Mouse (Mus musculus): ENCODE results near the gene Ncf4. TPM values are rescaled to one million over a fixed set of nuclear protein-coding genes. Genes with fewer than 3 reads are reported as not detected.
A peak's percentile ranks its signal among the peaks of the same experiment; 100 is the strongest.

The Ncf4 gene
- polyA plus RNA-seq, 1 experiment from 2014 or later: 6.0 TPM

DNA sequence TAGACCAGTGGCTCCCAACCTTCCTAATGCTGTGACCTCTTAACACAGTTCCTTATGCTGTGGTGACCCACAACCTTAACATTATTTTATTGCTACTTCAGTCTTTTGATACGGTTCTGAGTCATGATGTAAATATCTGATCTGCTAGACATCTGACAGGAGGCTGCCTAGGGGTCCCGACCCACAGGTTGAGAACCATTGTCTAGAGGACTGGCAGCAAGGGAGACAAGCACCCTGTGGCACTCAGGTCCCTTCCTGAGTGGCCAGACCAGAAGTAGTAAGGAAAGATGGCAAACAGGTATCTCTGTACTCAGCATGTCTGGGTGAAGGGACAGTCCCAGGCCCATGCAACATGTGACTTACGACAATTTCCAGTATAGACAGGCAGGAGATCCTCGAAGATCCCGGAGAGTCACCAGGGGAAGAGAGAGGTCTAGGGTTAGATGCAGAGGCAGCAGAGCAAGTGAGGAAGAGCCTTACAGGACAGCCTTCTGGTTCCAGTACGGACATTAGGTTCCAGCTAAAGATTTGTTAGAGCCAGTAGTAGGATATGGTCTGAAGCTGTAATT lies 59.1 kb downstream of the Ncf4 start:
- DNase-seq (ENCODE audit: extremely low spot score, low spot score): no peak
- WGBS: 89% methylated on average over 6 of the region's 6 CpGs

DNA sequence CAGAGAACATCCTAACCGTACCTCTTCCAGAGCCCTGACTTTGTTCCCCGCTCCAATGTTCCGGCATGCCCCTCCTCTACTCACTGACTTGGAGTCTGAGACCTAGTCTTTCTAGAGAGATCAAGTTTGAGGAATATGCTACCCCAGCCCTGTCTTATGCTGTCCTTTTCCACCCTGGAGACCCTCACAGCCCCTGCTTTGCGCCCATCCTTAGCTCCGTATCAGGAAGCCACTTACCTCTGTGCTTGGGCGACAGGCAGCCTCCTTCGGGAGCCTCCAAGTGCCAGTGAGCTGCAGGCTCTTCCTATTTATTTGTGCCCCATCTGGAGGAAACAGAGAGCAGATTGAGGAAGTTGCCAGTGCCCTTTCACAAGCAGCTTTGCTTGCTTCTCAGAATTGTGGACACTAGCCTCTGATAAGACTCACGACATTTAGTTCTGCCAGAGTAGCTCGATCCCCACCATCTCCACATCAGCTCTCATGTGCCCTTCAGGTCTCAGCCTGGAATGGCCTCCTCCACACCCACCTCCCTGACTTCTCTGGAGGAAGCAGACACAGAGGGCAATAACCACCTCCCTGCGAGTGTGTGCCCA lies 60.8 kb downstream of the Ncf4 start, which contains the start of gene Csf2rb2:
Gene Csf2rb2, minus strand, starts transcription at position 381 of the 593 bp plus-strand sequence.
- Histone ChIP-seq H3K4me1 (0 out of 2 replicates have a peak, but pooled peaks cover 3% of the 10 kb centered on the region), H3K9me3 (no peaks in the 10 kb centered on the region), H3K27ac (no peak within 1 kb of the TSS), H3K27me3 (ENCODE audit: poor library complexity, severe bottlenecking) (no peaks in the 10 kb centered on the region), H3K4me3 (no peak within 1 kb of the TSS), H3K36me3 (replicated peaks) (no peaks in the 10 kb centered on the region)
- no peak for DNase-seq (ENCODE audit: extremely low spot score, low spot score)
- 88% methylated on average over 10 of the region's 10 CpGs for WGBS

More for the DNA sequence above, 59.1 kb downstream of the Ncf4 start:
- Histone ChIP-seq H3K36me3 (replicated peaks) (no peaks in the 10 kb centered on the region), H3K27me3 (ENCODE audit: poor library complexity, severe bottlenecking) (no peaks in the 10 kb centered on the region), H3K4me1 (no peaks in the 10 kb centered on the region), H3K27ac (no peak overlapping the region), H3K9me3 (no peaks in the 10 kb centered on the region), H3K4me3 (no peak overlapping the region)

DNA sequence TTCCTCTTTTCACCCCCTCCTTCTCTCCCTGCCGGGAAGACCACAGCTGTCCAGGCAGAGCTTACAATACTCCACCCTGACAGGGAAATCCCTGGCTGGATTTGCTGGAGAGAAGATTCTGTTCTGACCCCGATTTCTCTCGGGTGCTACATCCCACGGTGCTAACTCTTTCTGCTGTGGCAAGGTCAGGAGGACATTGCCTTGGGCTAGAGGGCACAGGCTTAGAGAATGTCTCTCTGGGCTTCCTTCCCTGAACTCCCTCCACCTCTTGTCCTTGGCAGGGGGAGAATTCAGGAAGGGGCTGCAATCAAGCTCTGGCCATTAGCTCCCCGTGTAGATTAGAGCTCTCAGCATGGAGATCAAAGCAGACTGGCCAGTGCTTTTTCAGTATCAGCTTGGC lies 65.3 kb downstream of the Ncf4 start:
- H3K36me3 ChIP-seq (replicated peaks): no peaks in the 10 kb centered on the region
- peak overlapping the region; percentile 40; the same call in 1 of the 2 replicates for H3K27ac ChIP-seq
- WGBS: 40% methylated on average over 5 of the region's 5 CpGs
- H3K4me3 ChIP-seq: no peak overlapping the region
- no peak for DNase-seq (ENCODE audit: extremely low spot score, low spot score)
- no peaks in the 10 kb centered on the region for H3K9me3 ChIP-seq
- H3K27me3 ChIP-seq (ENCODE audit: poor library complexity, severe bottlenecking): no peaks in the 10 kb centered on the region
- H3K4me1 ChIP-seq: 0 out of 2 replicates have a peak, but pooled peaks cover 3% of the 10 kb centered on the region

DNA sequence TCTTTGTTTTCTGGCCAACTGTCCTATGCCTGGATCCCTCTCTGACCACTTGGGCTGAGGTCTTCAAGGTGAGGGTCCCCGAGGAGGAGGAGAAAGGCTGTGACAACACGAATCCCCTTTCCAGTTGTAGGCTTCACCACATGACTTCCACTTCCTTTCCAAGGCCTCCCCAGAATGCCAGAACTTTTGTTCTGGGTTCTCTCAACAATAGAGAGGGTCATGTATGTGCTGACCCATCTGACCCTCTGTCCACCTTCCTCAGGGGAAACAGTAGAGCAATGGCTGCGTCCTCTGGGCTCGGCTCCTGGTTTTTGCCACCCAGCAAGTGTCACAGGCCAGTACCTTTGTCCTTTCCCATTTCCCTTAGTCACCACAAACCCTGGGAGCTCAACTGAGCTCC lies 66.4 kb downstream of the Ncf4 start:
- WGBS: 85% methylated on average over 4 of the region's 4 CpGs
- no peaks in the 10 kb centered on the region for H3K27me3 ChIP-seq (ENCODE audit: poor library complexity, severe bottlenecking)
- H3K9me3 ChIP-seq: no peaks in the 10 kb centered on the region
- no peak overlapping the region for H3K27ac ChIP-seq
- 0 out of 2 replicates have a peak, but pooled peaks cover 3% of the 10 kb centered on the region for H3K4me1 ChIP-seq
- no peak for DNase-seq (ENCODE audit: extremely low spot score, low spot score)
- H3K4me3 ChIP-seq: no peak overlapping the region
- H3K36me3 ChIP-seq (replicated peaks): no peaks in the 10 kb centered on the region

Small RNA genes lying within 50 kb of the gene (microRNA-seq; reads per million reads assigned to microRNA genes)
- not detected for gene Mir7676-1

Other genes starting within 250 kb of the Ncf4 start
- 0.05 and 0.20 TPM in 2 replicates for gene Cacng2, start 124.8 kb upstream of the Ncf4 start, polyA plus RNA-seq (2016; fragmentation: Nextera tagmentation; extraction: Ambion mirVana)
- 158 and 162 TPM in 2 replicates for gene Ift27, start 70.7 kb upstream of the Ncf4 start, polyA plus RNA-seq (2016; fragmentation: Nextera tagmentation; extraction: Ambion mirVana)
- gene Pvalb, start 38.4 kb upstream of the Ncf4 start, polyA plus RNA-seq (2016; fragmentation: Nextera tagmentation; extraction: Ambion mirVana): not detected in 2 replicates
- 0.42 and 0.43 TPM in 2 replicates for gene Csf2rb2, start 60.9 kb downstream of the Ncf4 start, polyA plus RNA-seq (2016; fragmentation: Nextera tagmentation; extraction: Ambion mirVana)
- 3.3 and 3.9 TPM in 2 replicates for gene Csf2rb, start 81.0 kb downstream of the Ncf4 start, polyA plus RNA-seq (2016; fragmentation: Nextera tagmentation; extraction: Ambion mirVana)
- not detected in 2 replicates for gene Tex33, start 151.1 kb downstream of the Ncf4 start, polyA plus RNA-seq (2016; fragmentation: Nextera tagmentation; extraction: Ambion mirVana)
- gene Tst, start 161.1 kb downstream of the Ncf4 start, polyA plus RNA-seq (2016; fragmentation: Nextera tagmentation; extraction: Ambion mirVana): 11.8 and 11.9 TPM in 2 replicates
- gene Mpst, start 161.6 kb downstream of the Ncf4 start, polyA plus RNA-seq (2016; fragmentation: Nextera tagmentation; extraction: Ambion mirVana): 0.90 and 2.0 TPM in 2 replicates
- gene Kctd17, start 183.8 kb downstream of the Ncf4 start, polyA plus RNA-seq (2016; fragmentation: Nextera tagmentation; extraction: Ambion mirVana): 56.8 and 57.1 TPM in 2 replicates
- 0.30 and 0.39 TPM in 2 replicates for gene Tmprss6, start 223.8 kb downstream of the Ncf4 start, polyA plus RNA-seq (2016; fragmentation: Nextera tagmentation; extraction: Ambion mirVana)